Mouse (Mus musculus) hindbrain, embryonic 16.5 days (tissue): ENCODE results near the gene Tectb. TPM values are rescaled to one million over a fixed set of nuclear protein-coding genes. Genes with fewer than 3 reads are reported as not detected.

Experiments used
- ATAC-seq: fragments of 200-750 bp; cut with Nextera tagmentation; 2 replicates; pipeline ENCODE4 v1.8.0; 2017; ENCODE audit warnings: moderate TSS enrichment, moderate library complexity
- H3K27ac ChIP-seq: fragments of 300-500 bp; sonication (generic); 2 replicates; pipeline ENCODE4 v1.5.1; 2014; ENCODE audit warnings: low read depth, mild to moderate bottlenecking, control low read depth, low read length, moderate library complexity
- H3K27me3 ChIP-seq: fragments of 300-500 bp; sonication (generic); replicated peaks from 2 replicates; pipeline ENCODE4 v1.6.1; 2014; ENCODE audit warnings: low read length; ENCODE audit not compliant: control insufficient read depth, insufficient read depth
- H3K36me3 ChIP-seq: fragments of 300-500 bp; sonication (generic); 2 replicates; pipeline ENCODE4 v1.6.1; 2014; ENCODE audit warnings: mild to moderate bottlenecking, low read length, moderate library complexity, mixed read lengths; ENCODE audit not compliant: control insufficient read depth, insufficient read depth
- H3K4me1 ChIP-seq: fragments of 300-500 bp; sonication (generic); 2 replicates; pipeline ENCODE4 v1.6.1; 2014; ENCODE audit warnings: low read depth, low read length; ENCODE audit not compliant: control insufficient read depth, insufficient read depth
- H3K4me2 ChIP-seq: fragments of 300-500 bp; sonication (generic); 2 replicates; pipeline ENCODE4 v1.6.1; 2014; ENCODE audit warnings: mild to moderate bottlenecking, low read length, control low read depth, moderate library complexity
- H3K4me3 ChIP-seq: fragments of 300-500 bp; sonication (generic); 2 replicates; pipeline ENCODE4 v1.5.1; 2014; ENCODE audit warnings: mild to moderate bottlenecking, low read length, control low read depth, moderate library complexity
- H3K9ac ChIP-seq: fragments of 300-500 bp; sonication (generic); 2 replicates; pipeline ENCODE4 v1.6.1; 2014; ENCODE audit warnings: low read depth, mild to moderate bottlenecking, control low read depth, low read length, moderate library complexity
- H3K9me3 ChIP-seq: fragments of 300-500 bp; sonication (generic); 2 replicates; pipeline ENCODE4 v1.6.1; 2014; ENCODE audit warnings: mild to moderate bottlenecking, low read length, moderate library complexity; ENCODE audit not compliant: control insufficient read depth
- WGBS: fragments of 180-500 bp; shearing (Covaris S2); extraction: QIAGEN DNeasy Blood & Tissue Kit; methylation state at CpG from one replicate; pipeline ENCODE4 v1.1.7; 2014; 5-methylcytosine and 5-hydroxymethylcytosine counted together
- polyA plus RNA-seq: library from polyadenylated mRNA; unstranded; fragments of >200 nt; fragmentation: Nextera tagmentation; extraction: Ambion mirVana; gene quantifications from 2 replicates; pipeline ENCODE4 v1.2.1, GENCODE M21; 2015

Gene Tectb
- polyA plus RNA-seq, 1 experiment from 2014 or later = not detected

GRCm38 (mm10) chr19:55192254-55192945 lies 11.9 kb downstream of the Tectb start:
- no peaks in the 10 kb centered on the region for H3K27me3 ChIP-seq
- ATAC-seq = no peak
- H3K36me3 ChIP-seq = no peaks in the 10 kb centered on the region
- H3K9me3 ChIP-seq = no peaks in the 10 kb centered on the region
- no peak overlapping the region for H3K4me3 ChIP-seq
- H3K9ac ChIP-seq = no peak overlapping the region
- no peak overlapping the region for H3K27ac ChIP-seq
- WGBS = 91% methylated on average over 21 of the region's 21 CpGs
- H3K4me1 ChIP-seq = no peaks in the 10 kb centered on the region
- no peak overlapping the region for H3K4me2 ChIP-seq

GRCm38 (mm10) chr19:55193717-55194394 lies 13.3 kb downstream of the Tectb start:
- Histone ChIP-seq H3K27ac (no peak overlapping the region), H3K36me3 (no peaks in the 10 kb centered on the region), H3K4me1 (no peaks in the 10 kb centered on the region), H3K4me3 (no peak overlapping the region), H3K4me2 (no peak overlapping the region), H3K9me3 (no peaks in the 10 kb centered on the region), H3K9ac (no peak overlapping the region), H3K27me3 (no peaks in the 10 kb centered on the region)
- ATAC-seq = no peak
- WGBS = 63% methylated on average over 11 of the region's 11 CpGs

- H3K9ac ChIP-seq = no peak overlapping the region
- H3K4me2 ChIP-seq = no peak overlapping the region
- no peak overlapping the region for H3K27ac ChIP-seq
- H3K36me3 ChIP-seq = no peaks in the 10 kb centered on the region
- no peaks in the 10 kb centered on the region for H3K4me1 ChIP-seq
- no peak for ATAC-seq
- no peak overlapping the region for H3K4me3 ChIP-seq
- no peaks in the 10 kb centered on the region for H3K9me3 ChIP-seq
- H3K27me3 ChIP-seq = no peaks in the 10 kb centered on the region
- WGBS = 82% methylated on average over 7 of the region's 7 CpGs
Observed at GRCm38 (mm10) chr19:55194520-55195170, 14.1 kb downstream of the Tectb start.

- Histone ChIP-seq H3K4me3 (no peak overlapping the region), H3K4me2 (no peak overlapping the region), H3K36me3 (no peaks in the 10 kb centered on the region), H3K4me1 (no peaks in the 10 kb centered on the region), H3K27ac (no peak overlapping the region), H3K9me3 (no peaks in the 10 kb centered on the region), H3K9ac (no peak overlapping the region), H3K27me3 (no peaks in the 10 kb centered on the region)
- ATAC-seq = no peak
- WGBS = 92% methylated on average over 3 of the region's 3 CpGs
Observed at GRCm38 (mm10) chr19:55195574-55195973, 15.0 kb downstream of the Tectb start.

- H3K4me1 ChIP-seq = no peaks in the 10 kb centered on the region
- WGBS = 31% methylated on average over 5 of the region's 5 CpGs
- H3K27ac ChIP-seq = no peak overlapping the region
- no peak overlapping the region for H3K9ac ChIP-seq
- peak; percentile 83 for ATAC-seq
- no peaks in the 10 kb centered on the region for H3K27me3 ChIP-seq
- H3K4me3 ChIP-seq = no peak overlapping the region
- no peaks in the 10 kb centered on the region for H3K36me3 ChIP-seq
- H3K9me3 ChIP-seq = no peaks in the 10 kb centered on the region
- H3K4me2 ChIP-seq = no peak overlapping the region
Observed at GRCm38 (mm10) chr19:55198303-55198702, 17.8 kb downstream of the Tectb start.

GRCm38 (mm10) chr19:55206482-55207138 lies 26.1 kb downstream of the Tectb start:
- no peaks in the 10 kb centered on the region for H3K9me3 ChIP-seq
- no peaks in the 10 kb centered on the region for H3K36me3 ChIP-seq
- peak; percentile 65; the same call in 1 of the 2 replicates for ATAC-seq
- H3K27ac ChIP-seq = no peak overlapping the region
- H3K27me3 ChIP-seq = no peaks in the 10 kb centered on the region
- no peak overlapping the region for H3K4me2 ChIP-seq
- no peak overlapping the region for H3K9ac ChIP-seq
- 39% methylated on average over 8 of the region's 8 CpGs for WGBS
- H3K4me3 ChIP-seq = no peak overlapping the region
- no peaks in the 10 kb centered on the region for H3K4me1 ChIP-seq

- Histone ChIP-seq H3K4me3 (no peak overlapping the region), H3K27ac (no peak overlapping the region), H3K9me3 (no peaks in the 10 kb centered on the region), H3K27me3 (no peaks in the 10 kb centered on the region), H3K9ac (no peak overlapping the region), H3K4me1 (no peaks in the 10 kb centered on the region), H3K4me2 (no peak overlapping the region), H3K36me3 (no peaks in the 10 kb centered on the region)
- 60% methylated on average over 6 of the region's 6 CpGs for WGBS
- ATAC-seq = no peak
Observed at GRCm38 (mm10) chr19:55207205-55207604, 26.7 kb downstream of the Tectb start.

- Histone ChIP-seq H3K4me2 (no peak overlapping the region), H3K9me3 (no peaks in the 10 kb centered on the region), H3K4me1 (no peaks in the 10 kb centered on the region), H3K4me3 (no peak overlapping the region), H3K36me3 (no peaks in the 10 kb centered on the region), H3K9ac (no peak overlapping the region), H3K27me3 (no peaks in the 10 kb centered on the region), H3K27ac (no peak overlapping the region)
- ATAC-seq = no peak
- WGBS = 69% methylated on average over 25 of the region's 25 CpGs
Observed at GRCm38 (mm10) chr19:55207746-55208538, 27.4 kb downstream of the Tectb start.
